Mouse (Mus musculus) monocyte, adult 5-6 weeks (primary cell): ENCODE results near the gene Hao2. TPM values are rescaled to one million over a fixed set of nuclear protein-coding genes. Genes with fewer than 3 reads are reported as not detected.

ENCODE experiments used
- ATAC-seq: fragments of 153-309, 156-312 bp; replicated peaks from 2 replicates; pipeline ENCODE4 v1.8.0; 2017; ENCODE audit warnings: mild to moderate bottlenecking; ENCODE audit not compliant: low TSS enrichment, insufficient number of reproducible peaks, severe bottlenecking, poor library complexity, low FRiP score
- total RNA-seq: library from RNA; stranded (forward); fragments of 200-1000, 200-491, 200-594 nt; gene quantifications from 3 replicates; pipeline ENCODE4 v1.2.3, GENCODE M21; 2017

Hao2 gene
- total RNA-seq, 1 experiment from 2014 or later: not detected

DNA sequence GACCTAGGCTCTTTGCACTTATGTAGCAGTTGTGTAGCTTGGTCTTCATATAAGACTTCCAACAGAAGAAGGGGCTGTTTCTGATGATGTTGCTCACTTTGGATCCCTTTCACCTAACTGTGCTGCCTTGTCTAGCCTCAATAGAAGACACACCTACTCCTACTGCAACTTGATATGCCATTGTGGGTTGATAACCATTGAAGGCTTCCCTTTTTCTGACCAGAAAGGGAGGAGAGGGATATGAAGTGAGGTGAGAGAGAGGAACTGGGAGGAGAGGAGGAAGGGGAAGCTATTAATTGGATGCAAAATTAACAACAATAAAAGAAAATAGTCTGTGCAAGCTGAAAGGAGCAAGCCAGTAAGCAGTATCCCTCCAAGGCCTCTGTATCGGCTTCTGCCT, 30.2 kb downstream of the Hao2 start:
- ATAC-seq: no peak

DNA sequence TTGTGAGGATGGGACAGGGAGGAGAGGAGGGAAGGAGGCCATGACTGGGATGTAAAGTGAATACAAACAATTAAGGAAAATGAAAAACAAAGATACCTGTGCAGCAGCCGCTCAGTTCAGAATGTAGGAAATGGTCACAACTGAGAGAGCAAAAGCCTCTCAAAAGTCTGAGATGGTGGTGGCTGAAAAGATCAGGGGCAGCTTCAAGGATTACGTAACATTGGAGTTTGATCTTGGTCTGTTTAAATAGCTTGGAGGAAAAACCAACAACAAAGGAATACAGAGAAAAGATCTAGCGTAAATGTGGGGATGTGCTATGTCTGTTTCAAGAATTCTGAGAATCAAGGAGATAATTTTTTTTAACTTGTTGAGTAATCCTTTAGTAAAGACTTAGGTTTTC, 33.5 kb downstream of the Hao2 start, which contains the start of gene Hsd3b1:
TSS of gene Hsd3b1 (minus strand) at position 219 of the 400 bp plus-strand sequence.
- ATAC-seq: no peak

DNA sequence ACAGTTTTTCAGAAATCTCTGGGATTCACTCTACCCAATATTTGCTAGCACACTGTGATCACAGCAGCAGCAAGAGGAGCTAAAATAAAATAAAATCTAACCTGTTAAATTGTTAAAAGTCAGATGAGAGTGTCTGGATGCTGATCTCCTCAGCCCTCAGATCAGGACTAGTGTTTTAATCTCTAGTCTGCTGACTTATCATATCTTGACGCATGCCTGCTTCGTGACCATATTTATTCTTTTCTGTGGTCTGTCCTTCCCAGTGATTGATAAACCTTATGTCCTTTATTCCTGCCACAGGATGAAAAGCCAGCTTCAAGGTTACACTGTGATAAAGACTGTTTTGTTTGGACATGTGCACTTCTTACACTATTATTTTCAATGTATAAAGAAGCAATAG, 35.0 kb downstream of the Hao2 start:
- no peak for ATAC-seq

DNA sequence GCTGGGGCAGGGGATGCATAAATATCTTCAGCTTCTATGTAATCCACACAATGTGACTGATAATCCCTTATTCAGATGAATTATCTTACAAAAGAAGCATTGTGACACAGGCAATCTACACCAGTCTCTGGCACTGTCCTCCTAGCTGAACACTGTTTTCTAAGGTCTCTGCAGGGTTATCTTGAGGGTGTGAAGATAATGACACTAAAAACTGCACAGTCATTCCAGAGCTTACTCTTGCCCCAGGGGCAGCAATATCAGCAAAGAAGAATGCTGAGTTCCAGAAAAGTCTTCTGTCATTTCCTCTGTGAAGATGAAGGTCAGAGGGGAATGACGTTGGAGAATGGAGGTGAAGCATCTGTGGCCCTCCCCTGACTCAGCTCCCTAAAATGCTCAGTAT, 36.1 kb downstream of the Hao2 start:
- no peak for ATAC-seq

DNA sequence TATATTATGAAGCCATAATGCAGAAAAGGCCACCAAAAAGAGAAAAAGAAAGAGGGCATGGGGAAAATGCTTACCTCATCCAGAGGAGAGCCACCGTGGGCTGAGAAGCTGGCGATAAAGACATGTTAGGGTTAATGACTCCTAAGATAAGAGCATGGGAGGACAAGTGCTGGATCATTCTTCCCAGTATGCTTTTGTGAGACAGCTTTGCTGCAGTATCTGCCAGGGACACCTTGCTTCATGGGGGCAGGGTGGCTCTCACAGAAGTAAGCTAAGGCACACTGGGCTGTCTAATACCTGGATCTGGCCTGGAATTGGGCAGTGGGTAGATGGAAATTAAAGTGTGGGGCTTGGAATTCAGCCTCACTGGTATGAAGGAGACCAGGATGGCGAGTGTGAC, 37.9 kb downstream of the Hao2 start:
- no peak for ATAC-seq

DNA sequence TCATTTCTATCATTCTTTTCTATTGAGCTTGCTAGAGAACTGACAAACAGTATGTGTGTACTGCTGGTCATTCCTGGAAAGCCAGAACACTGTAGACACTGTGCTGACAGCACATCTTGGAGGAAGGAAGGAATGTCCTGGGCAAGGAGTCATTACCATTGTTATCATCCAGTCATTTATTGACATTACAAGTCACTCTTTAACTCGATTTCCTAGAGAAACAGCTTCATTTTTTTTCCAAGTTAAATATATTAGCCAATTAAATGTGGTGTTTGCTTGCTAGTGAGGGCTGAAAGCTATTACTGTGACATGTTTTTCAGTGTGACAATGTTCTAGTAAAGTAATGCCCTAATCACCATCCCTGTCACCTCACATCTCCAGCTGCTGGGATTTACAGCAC, 39.4 kb downstream of the Hao2 start:
- no peak for ATAC-seq

DNA sequence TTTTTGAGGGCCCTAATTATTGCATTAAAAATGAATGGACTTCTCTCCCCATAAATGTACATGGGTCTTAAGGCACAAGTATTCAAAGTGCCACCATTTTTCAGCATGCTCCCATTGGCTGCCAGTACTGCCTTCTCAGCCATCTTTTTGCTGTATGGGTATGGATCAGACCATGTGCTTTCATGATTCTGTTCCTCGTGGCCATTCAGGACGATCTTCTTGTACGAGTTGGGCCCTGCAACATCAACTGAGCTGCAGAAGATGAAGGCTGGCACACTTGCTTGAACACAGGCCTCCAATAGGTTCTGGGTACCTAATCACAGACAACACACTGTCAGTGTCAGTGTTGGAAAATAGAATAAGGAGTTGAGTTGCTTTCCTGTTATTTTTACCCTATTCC, 40.0 kb downstream of the Hao2 start:
- ATAC-seq: no peak

DNA sequence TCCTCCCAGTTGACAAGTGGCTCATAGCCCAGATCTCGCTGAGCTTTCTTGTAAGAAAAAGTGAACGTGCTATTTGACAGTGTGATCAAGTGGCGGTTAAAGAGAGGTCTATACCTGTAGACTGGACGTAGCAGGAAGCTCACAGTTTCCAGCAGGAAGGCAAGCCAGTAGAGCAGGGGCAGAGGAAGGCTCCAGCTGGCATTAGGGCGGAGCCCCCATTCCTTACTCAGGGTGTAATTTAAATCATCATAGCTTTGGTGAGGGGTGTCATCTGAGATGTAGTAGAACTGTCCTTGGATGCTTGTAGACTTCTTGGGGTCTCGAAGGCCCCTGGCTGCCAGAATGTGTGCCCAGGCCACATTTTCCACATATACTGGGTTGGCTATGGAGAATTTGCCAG, 40.4 kb downstream of the Hao2 start:
- ATAC-seq: no peak

DNA sequence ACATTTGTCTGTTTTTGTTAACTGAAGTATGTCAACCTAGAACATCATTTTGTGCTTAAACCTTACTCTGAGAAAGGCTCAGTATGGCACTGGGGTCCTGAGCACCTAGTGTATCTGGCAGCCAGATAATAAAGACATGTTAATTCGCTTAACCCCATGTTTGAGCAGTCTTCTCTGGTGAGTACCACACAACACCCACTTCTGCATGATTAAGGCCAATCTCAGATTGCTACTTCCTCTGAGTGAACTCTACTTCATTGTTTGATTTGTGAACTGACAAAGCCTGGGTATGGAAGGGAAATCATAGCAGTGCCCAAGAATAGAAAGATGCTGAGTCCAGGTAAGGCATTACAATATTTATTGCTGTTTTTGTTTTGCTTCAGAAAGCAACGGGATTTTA, 41.2 kb downstream of the Hao2 start:
- no peak for ATAC-seq

DNA sequence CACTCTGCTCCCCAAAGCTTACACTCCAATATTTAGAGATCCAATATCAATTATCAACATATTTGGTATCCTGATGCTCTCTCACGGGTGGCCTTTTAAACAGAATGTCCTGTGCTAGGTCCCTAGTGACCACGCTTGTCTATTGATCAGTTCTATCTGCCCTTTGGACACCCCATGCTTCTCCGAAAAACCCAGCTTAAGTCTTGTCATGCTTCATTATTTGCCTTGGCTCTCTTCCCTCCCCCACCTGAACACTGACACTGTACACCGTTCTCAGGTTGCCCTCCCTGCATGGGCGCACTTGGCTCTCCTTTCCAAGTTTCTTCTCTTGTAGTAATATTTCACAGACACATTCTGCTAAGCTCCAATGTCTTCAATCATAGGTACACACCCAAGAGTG, 42.8 kb downstream of the Hao2 start:
- ATAC-seq: no peak

DNA sequence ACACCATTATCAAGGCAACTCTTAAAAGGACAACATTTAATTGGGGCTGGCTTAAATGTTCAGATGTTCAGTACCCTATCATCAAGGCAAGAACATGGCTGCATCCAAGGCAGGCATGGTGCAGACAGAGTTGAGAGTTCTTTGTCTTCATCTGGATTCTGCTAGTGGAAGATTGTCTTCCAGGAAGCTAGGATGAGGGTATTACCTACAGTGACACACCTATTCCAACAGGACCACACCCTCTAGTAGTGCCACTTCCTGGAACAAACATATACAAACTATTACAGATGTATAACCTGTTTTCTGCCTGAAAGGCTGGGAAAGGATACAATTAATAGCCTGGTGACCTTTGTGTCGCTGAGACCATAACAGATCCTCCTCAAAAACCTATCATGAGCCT, 44.1 kb downstream of the Hao2 start:
- no peak for ATAC-seq

Other genes starting within 250 kb of the Hao2 start
- not detected in 3 replicates for gene Hsd3b2, start 168.7 kb downstream of the Hao2 start, total RNA-seq
- not detected in 3 replicates for gene Hsd3b3, start 130.1 kb downstream of the Hao2 start, total RNA-seq
- gene Hsd3b6, start 78.8 kb downstream of the Hao2 start, total RNA-seq: not detected in 3 replicates
- gene Hsd3b1, start 33.4 kb downstream of the Hao2 start, total RNA-seq: not detected in 3 replicates
- 3.8 to 8.5 TPM (median 6.1 TPM) in 3 replicates for gene Wars2, start 247.8 kb upstream of the Hao2 start, total RNA-seq